Mouse (Mus musculus): ENCODE results near the gene Arvcf. TPM values are rescaled to one million over a fixed set of nuclear protein-coding genes. Genes with fewer than 3 reads are reported as not detected.

The Arvcf gene
- total and polyA plus RNA-seq, 3 experiments = 13.9 to 16.4 (median 14.4) TPM

DNA sequence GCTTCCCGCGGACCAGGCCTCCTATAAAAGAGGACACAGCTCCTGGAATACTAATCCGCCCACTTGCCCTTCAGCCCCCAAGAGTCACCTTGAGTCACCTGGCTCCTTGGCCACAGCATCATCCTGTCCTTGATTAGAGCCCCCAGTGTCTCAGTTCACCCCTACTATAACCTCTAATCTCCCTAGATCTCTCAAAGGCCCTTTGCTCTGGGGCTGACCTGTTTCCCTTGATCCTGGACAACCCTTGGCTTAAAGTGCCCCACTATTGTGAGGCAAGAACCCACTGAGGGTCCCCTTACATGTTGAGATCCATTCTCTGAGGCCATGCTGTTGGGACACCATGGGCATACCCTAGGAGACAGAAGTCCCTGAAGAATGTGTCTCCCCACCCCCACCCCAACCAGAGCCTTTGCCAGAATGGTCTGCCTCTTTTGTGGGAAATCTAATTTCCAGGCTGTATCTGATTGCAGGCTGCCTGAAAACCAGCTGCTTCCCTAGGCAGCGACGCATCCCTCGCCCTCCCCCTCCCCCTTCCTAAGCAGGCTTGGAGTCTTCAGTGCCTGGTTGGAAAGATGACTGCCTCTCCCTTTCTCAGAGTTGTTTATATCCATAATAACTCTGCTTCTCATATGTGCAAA, 33.8 kb downstream of the Arvcf start:
- Histone ChIP-seq H3K27ac (no peak overlapping the region), H3K79me2 (replicated peaks; ENCODE audit: control insufficient read depth, insufficient read depth, low read length) (no peaks in the 10 kb centered on the region), H3K4me3 (no peak overlapping the region), H3K27me3 (ENCODE audit: control insufficient read depth, insufficient read depth, low read length) (no peaks in the 10 kb centered on the region), H3K9ac (ENCODE audit: low read depth, low read length) (no peak overlapping the region), H3K36me3 (ENCODE audit: control insufficient read depth, insufficient read depth, low read length) (no peaks in the 10 kb centered on the region), H3K4me1 (ENCODE audit: control insufficient read depth, insufficient read depth, low read length) (no peaks in the 10 kb centered on the region)
- WGBS = 71% methylated on average over 6 of the region's 6 CpGs
- intact Hi-C loops (cut with DNase I) = no loop called here
- no peak for DNase-seq
- TF ChIP-seq CTCF (IDR thresholded peaks at IDR 0.05) (no peak), EP300 (IDR thresholded peaks at IDR 0.05; ENCODE audit: insufficient read depth, low read depth, low read length) (no peak), POLR2A (IDR thresholded peaks at IDR 0.05; ENCODE audit: insufficient read depth, low read depth, low read length) (no peak)

DNA sequence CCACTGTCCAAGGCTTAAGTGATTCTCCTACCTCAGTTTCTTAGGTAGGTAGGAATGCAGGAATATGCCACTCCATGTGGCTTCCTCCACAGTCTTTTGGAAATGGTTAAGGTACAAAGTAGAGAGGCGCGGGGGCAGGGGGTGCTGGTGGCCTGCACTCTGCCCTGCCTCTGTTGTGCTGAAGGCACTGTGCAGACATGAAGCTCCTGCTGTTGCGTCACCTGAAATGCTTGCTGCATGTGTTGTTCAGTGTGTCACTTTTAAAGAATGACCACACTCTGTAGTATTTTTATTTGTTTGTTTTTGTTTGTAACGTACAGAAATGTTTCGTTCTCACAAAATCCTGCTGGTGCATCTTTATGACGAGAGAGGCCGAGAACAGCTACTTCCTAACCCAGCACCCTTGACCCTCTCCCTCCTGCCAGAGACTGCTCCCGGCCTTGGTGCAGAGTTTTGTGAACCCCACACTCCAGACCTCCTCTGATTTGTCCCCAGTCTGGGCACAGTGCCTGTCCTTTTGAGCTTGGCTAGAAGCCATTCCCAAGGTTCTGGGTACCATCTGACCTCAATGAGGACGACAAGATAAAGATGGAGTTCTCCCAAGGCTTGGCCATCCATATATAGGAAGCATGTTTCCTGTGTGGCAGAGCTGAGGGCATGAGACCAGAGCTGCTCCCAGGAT, 35.2 kb downstream of the Arvcf start:
- Histone ChIP-seq H3K4me3 (no peak overlapping the region), H3K4me1 (ENCODE audit: control insufficient read depth, insufficient read depth, low read length) (peaks cover 3% of the 10 kb centered on the region), H3K79me2 (replicated peaks; ENCODE audit: control insufficient read depth, insufficient read depth, low read length) (no peaks in the 10 kb centered on the region), H3K27me3 (ENCODE audit: control insufficient read depth, insufficient read depth, low read length) (no peaks in the 10 kb centered on the region), H3K9ac (ENCODE audit: low read depth, low read length) (no peak overlapping the region), H3K36me3 (ENCODE audit: control insufficient read depth, insufficient read depth, low read length) (no peaks in the 10 kb centered on the region), H3K27ac (peak overlapping the region; percentile 4; the same call in 1 of the 2 replicates)
- intact Hi-C loops (cut with DNase I) = no loop called here
- WGBS = 62% methylated on average over 9 of the region's 9 CpGs
- TF ChIP-seq EP300 (IDR thresholded peaks at IDR 0.05; ENCODE audit: insufficient read depth, low read depth, low read length) (no peak), POLR2A (IDR thresholded peaks at IDR 0.05; ENCODE audit: insufficient read depth, low read depth, low read length) (no peak), CTCF (IDR thresholded peaks at IDR 0.05) (no peak)
- DNase-seq = peak; percentile 55 to 65

DNA sequence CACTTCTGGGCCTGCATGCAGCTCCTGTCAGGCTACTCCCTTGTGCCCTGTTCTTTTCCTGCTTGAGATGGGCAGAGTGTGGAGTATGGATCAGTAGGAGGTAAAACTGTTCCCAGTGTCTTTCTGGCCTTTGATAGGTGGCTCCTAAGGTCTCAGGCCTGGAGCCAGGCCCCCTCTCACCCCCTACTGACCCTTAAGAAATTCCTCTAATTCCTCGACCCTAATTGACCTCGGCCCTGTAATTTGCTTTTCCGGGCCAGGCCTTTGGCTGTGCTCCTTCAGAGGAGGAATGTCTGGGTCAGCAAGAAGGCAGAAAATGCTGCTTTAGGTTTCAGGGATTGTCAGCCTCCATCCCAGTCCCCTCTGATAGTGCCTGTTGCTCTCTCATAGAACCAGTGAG, 35.8 kb downstream of the Arvcf start:
- no peaks in the 10 kb centered on the region for H3K79me2 ChIP-seq (replicated peaks; ENCODE audit: control insufficient read depth, insufficient read depth, low read length)
- no peak for DNase-seq
- no peaks in the 10 kb centered on the region for H3K36me3 ChIP-seq (ENCODE audit: control insufficient read depth, insufficient read depth, low read length)
- H3K4me1 ChIP-seq (ENCODE audit: control insufficient read depth, insufficient read depth, low read length) = peaks cover 4% of the 10 kb centered on the region
- H3K9ac ChIP-seq (ENCODE audit: low read depth, low read length) = no peak overlapping the region
- TF ChIP-seq CTCF (IDR thresholded peaks at IDR 0.05) (no peak), POLR2A (IDR thresholded peaks at IDR 0.05; ENCODE audit: insufficient read depth, low read depth, low read length) (no peak), EP300 (IDR thresholded peaks at IDR 0.05; ENCODE audit: insufficient read depth, low read depth, low read length) (no peak)
- intact Hi-C loops (cut with DNase I) = no loop called here
- WGBS = 41% methylated on average over 3 of the region's 3 CpGs
- H3K27ac ChIP-seq = peak overlapping the region; percentile 4; the same call in 1 of the 2 replicates
- no peak overlapping the region for H3K4me3 ChIP-seq
- H3K27me3 ChIP-seq (ENCODE audit: control insufficient read depth, insufficient read depth, low read length) = no peaks in the 10 kb centered on the region

DNA sequence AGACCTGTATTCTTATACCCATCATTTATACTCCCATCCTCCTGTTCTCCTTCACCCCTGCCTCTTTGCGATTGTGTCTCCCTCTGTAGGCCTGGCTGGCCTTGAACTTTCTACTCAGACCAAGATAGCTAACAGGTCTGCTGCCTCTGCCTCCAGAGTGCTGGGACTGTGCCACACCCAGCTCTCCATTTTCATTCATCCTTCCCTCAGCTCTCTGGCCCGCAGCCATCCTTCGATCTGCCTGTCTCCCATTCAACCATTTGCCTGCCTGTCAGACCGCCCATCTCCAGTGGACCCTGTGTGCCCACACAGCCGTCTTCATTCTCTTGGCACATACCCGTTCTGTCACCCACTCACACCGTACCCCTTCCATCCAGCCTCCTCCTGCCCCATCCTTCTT, 36.2 kb downstream of the Arvcf start:
- no peaks in the 10 kb centered on the region for H3K79me2 ChIP-seq (replicated peaks; ENCODE audit: control insufficient read depth, insufficient read depth, low read length)
- WGBS = 80% methylated on average over 7 of the region's 7 CpGs
- H3K9ac ChIP-seq (ENCODE audit: low read depth, low read length) = no peak overlapping the region
- intact Hi-C loops (cut with DNase I) = no loop called here
- peak overlapping the region; percentile 4; the same call in 1 of the 2 replicates for H3K27ac ChIP-seq
- no peaks in the 10 kb centered on the region for H3K27me3 ChIP-seq (ENCODE audit: control insufficient read depth, insufficient read depth, low read length)
- TF ChIP-seq POLR2A (IDR thresholded peaks at IDR 0.05; ENCODE audit: insufficient read depth, low read depth, low read length) (no peak), CTCF (IDR thresholded peaks at IDR 0.05) (no peak), EP300 (IDR thresholded peaks at IDR 0.05; ENCODE audit: insufficient read depth, low read depth, low read length) (no peak)
- no peak overlapping the region for H3K4me3 ChIP-seq
- no peaks in the 10 kb centered on the region for H3K36me3 ChIP-seq (ENCODE audit: control insufficient read depth, insufficient read depth, low read length)
- no peak for DNase-seq
- H3K4me1 ChIP-seq (ENCODE audit: control insufficient read depth, insufficient read depth, low read length) = peaks cover 4% of the 10 kb centered on the region

DNA sequence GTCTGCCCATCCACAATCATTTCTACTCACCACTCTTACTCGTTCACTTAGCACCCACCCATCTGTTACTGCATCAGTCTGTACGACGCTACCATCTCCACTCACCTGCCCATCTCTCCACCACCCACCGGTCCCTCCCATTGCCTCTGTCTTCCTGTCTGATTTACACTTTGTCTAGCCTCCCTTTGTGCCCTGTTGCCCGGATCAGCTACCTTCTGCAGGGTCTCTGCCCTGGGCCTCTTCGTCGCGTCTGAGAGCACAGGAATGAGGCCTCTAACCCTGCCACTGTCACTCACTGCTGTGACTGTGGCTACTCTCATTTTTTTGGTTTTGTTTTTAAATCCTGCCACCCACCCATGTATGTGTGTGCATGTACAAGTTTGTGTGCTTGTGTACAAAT, 36.7 kb downstream of the Arvcf start:
- no peak for DNase-seq
- intact Hi-C loops (cut with DNase I) = no loop called here
- TF ChIP-seq CTCF (IDR thresholded peaks at IDR 0.05) (no peak), EP300 (IDR thresholded peaks at IDR 0.05; ENCODE audit: insufficient read depth, low read depth, low read length) (no peak), POLR2A (IDR thresholded peaks at IDR 0.05; ENCODE audit: insufficient read depth, low read depth, low read length) (no peak)
- WGBS = 92% methylated on average over 8 of the region's 8 CpGs
- H3K4me1 ChIP-seq (ENCODE audit: control insufficient read depth, insufficient read depth, low read length) = peaks cover 4% of the 10 kb centered on the region
- H3K79me2 ChIP-seq (replicated peaks; ENCODE audit: control insufficient read depth, insufficient read depth, low read length) = no peaks in the 10 kb centered on the region
- H3K36me3 ChIP-seq (ENCODE audit: control insufficient read depth, insufficient read depth, low read length) = no peaks in the 10 kb centered on the region
- no peaks in the 10 kb centered on the region for H3K27me3 ChIP-seq (ENCODE audit: control insufficient read depth, insufficient read depth, low read length)
- no peak overlapping the region for H3K27ac ChIP-seq
- no peak overlapping the region for H3K4me3 ChIP-seq
- no peak overlapping the region for H3K9ac ChIP-seq (ENCODE audit: low read depth, low read length)

DNA sequence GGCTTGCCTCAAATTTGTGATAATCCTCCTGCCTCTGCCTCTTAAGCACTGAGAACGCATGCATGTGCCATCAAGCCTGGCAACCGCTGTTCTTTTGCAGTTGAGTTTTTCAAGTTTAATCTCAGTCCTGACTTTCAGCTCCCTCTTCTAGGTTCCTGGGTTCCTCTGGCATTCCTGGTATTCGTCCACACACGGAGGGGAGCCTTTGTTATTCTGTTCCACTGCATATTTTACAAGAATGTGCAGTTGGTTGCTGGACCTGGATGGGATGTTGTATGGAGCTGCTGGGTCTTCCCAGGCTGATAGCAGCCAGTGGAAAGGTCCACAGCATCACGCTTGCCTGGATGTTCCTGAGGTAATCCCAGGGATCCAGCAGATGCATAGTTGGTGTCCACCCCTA, 37.4 kb downstream of the Arvcf start:
- no peak for TF ChIP-seq POLR2A (IDR thresholded peaks at IDR 0.05; ENCODE audit: insufficient read depth, low read depth, low read length)
- TF ChIP-seq CTCF (IDR thresholded peaks at IDR 0.05) = no peak
- TF ChIP-seq EP300 (IDR thresholded peaks at IDR 0.05; ENCODE audit: insufficient read depth, low read depth, low read length) = no peak
- Histone ChIP-seq H3K4me1 (ENCODE audit: control insufficient read depth, insufficient read depth, low read length) (peaks cover 4% of the 10 kb centered on the region), H3K27ac (no peak overlapping the region), H3K27me3 (ENCODE audit: control insufficient read depth, insufficient read depth, low read length) (no peaks in the 10 kb centered on the region), H3K4me3 (no peak overlapping the region), H3K36me3 (ENCODE audit: control insufficient read depth, insufficient read depth, low read length) (no peaks in the 10 kb centered on the region), H3K79me2 (replicated peaks; ENCODE audit: control insufficient read depth, insufficient read depth, low read length) (no peaks in the 10 kb centered on the region), H3K9ac (ENCODE audit: low read depth, low read length) (no peak overlapping the region)
- intact Hi-C loops (cut with DNase I) = no loop called here
- WGBS = 81% methylated on average over 5 of the region's 5 CpGs
- no peak for DNase-seq
